Mouse (Mus musculus) ovary, adult 18-20 months (tissue): Measurements from ENCODE around the gene Cask.
"Not testable (repeated sequence)": the region's sequence is repeated elsewhere in the genome, so short reads cannot be mapped to it uniquely, and the experiment has no call there.

Experiments
- DNase-seq: peaks from one replicate; pipeline ENCODE4 v3.0.0; 2022; ENCODE audit warnings: low spot score, mixed read lengths

The Cask gene

GRCm38 (mm10) chrX:13851285-13851684 is at the start of gene Cask:
Gene Cask, minus strand, starts transcription at chrX:13851367.
- DNase-seq, result peak; percentile 9

- no peak for DNase-seq
These were observed 38.8 kb upstream of the Cask start for GRCm38 (mm10) chrX:13889976-13890375.

- DNase-seq, result no peak
These were observed 33.2 kb upstream of the Cask start for GRCm38 (mm10) chrX:13884348-13884747.

GRCm38 (mm10) chrX:13881969-13882368 is 30.8 kb upstream of the Cask start:
- no peak for DNase-seq

- DNase-seq, result no peak
These were observed 9.0 kb upstream of the Cask start for GRCm38 (mm10) chrX:13860145-13860544.

- no peak for DNase-seq
These were observed 7.9 kb upstream of the Cask start for GRCm38 (mm10) chrX:13859051-13859450.

GRCm38 (mm10) chrX:13848473-13848872 is 2.7 kb downstream of the Cask start:
- no peak for DNase-seq

- no peak for DNase-seq
These were observed 3.7 kb downstream of the Cask start for GRCm38 (mm10) chrX:13847502-13847851.

GRCm38 (mm10) chrX:13846653-13847501 is 4.3 kb downstream of the Cask start:
- DNase-seq, result peak; percentile 88

GRCm38 (mm10) chrX:13845858-13846652 is 5.1 kb downstream of the Cask start:
- DNase-seq, result peak; percentile 1

- no peak for DNase-seq
These were observed 5.9 kb downstream of the Cask start for GRCm38 (mm10) chrX:13845141-13845857.

GRCm38 (mm10) chrX:13822792-13823191 is 28.4 kb downstream of the Cask start:
- DNase-seq, result no peak

GRCm38 (mm10) chrX:13798754-13799153 is 52.4 kb downstream of the Cask start:
- no peak for DNase-seq

- DNase-seq, result no peak
These were observed 85.5 kb downstream of the Cask start for GRCm38 (mm10) chrX:13765672-13766071.

- no peak for DNase-seq
These were observed 86.1 kb downstream of the Cask start for GRCm38 (mm10) chrX:13765024-13765423.

- no peak for DNase-seq
These were observed 93.7 kb downstream of the Cask start for GRCm38 (mm10) chrX:13757279-13758005.

GRCm38 (mm10) chrX:13741110-13741509 is 110.1 kb downstream of the Cask start:
- no peak for DNase-seq

GRCm38 (mm10) chrX:13730785-13731184 is 120.4 kb downstream of the Cask start:
- not testable (repeated sequence) for DNase-seq

GRCm38 (mm10) chrX:13729835-13730480 is 121.2 kb downstream of the Cask start:
- DNase-seq, result no peak

- DNase-seq, result no peak
These were observed 125.4 kb downstream of the Cask start for GRCm38 (mm10) chrX:13725573-13726403.
